ENCODE assay signal across 16 mouse cellular contexts in the genomic region with DNA sequence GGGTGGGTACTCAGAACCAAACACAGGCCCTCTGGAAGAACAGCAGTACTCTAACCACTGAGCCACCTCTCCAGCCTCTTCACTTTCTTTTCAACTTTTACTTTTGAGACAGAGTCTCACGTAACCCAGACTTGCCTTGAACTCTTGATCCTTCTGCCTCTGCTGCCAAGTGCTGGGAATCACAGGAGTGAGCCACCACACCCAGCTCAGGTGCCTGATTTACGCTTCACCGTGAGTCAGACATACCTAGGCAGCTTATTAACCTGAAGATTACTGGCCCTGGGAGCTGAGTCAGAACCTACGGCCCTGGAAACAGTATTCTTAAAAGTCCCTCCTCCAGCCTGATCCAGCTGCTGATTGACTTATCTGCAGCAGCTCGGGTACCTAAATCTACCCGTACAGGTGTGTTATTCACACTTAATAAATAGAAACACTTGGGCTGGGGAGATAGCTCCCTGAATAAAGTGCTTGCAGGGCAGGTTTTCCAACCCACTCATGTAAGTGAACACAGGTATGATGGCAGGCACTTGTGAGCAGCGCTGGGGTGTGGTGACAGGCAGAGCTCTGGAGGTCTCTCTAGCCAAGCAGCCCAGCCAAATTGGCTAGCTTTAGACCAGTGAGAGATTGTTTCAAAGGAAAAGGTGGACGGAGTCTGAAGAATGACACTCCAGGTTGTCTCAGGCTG.
DNase-seq lines count a peak whose midpoint lies in the region; ATAC-seq and TF ChIP-seq lines count a peak whose summit lies in the region.
"Had no signal": no experiment of that assay in that cellular context is flagged by ENCODE, and none has a peak within 500 bp of the region (broad histone marks: within the 10 kb centered on the region; RNA-seq: fewer than 3 reads in every experiment).

No protein-coding gene starts in this region.

- 72% methylated on average over 8 of the region's 8 CpGs for WGBS in kidney, postnatal 0 days
- WGBS in kidney, embryonic 14.5 days = 79% methylated on average over 8 of the region's 8 CpGs
- WGBS in midbrain, postnatal 0 days = 89% methylated on average over 8 of the region's 8 CpGs
- WGBS in midbrain, embryonic 11.5 days = 89% methylated on average over 8 of the region's 8 CpGs
- WGBS in lung, postnatal 0 days = 58% methylated on average over 8 of the region's 8 CpGs

- H3K36me3 ChIP-seq in kidney, postnatal 0 days (ENCODE audit: insufficient read depth, low read length) = no peaks in the 10 kb centered on the region
- H3K36me3 ChIP-seq in kidney, embryonic 14.5 days (ENCODE audit: control insufficient read depth, insufficient read depth, low read length) = no peaks in the 10 kb centered on the region
- no peaks in the 10 kb centered on the region for H3K36me3 ChIP-seq in midbrain, postnatal 0 days (ENCODE audit: insufficient read depth, low read length)
- H3K36me3 ChIP-seq in midbrain, embryonic 11.5 days (ENCODE audit: control insufficient read depth, insufficient read depth, low read length) = no peaks in the 10 kb centered on the region
- no peaks in the 10 kb centered on the region for H3K36me3 ChIP-seq in lung, postnatal 0 days (ENCODE audit: insufficient read depth, low read length)
- H3K36me3 ChIP-seq: G1E; heart, embryonic 15.5 days; hindbrain, embryonic 12.5 days; liver, embryonic 15.5 days; midbrain, embryonic 13.5 days had no signal

- H3K4me3 ChIP-seq in kidney, postnatal 0 days (replicated peaks; ENCODE audit: low read depth, low read length) = no peak overlapping the region
- no peak overlapping the region for H3K4me3 ChIP-seq in kidney, embryonic 14.5 days (ENCODE audit: low read length)
- no peak overlapping the region for H3K4me3 ChIP-seq in midbrain, postnatal 0 days (ENCODE audit: low read depth, low read length)
- H3K4me3 ChIP-seq in midbrain, embryonic 11.5 days (ENCODE audit: low read depth, low read length) = no peak overlapping the region
- H3K4me3 ChIP-seq in lung, postnatal 0 days (ENCODE audit: low read depth, low read length) = no peak overlapping the region
- H3K4me3 ChIP-seq: forebrain, embryonic 10.5 days; heart, embryonic 15.5 days; hindbrain, embryonic 12.5 days; liver, embryonic 15.5 days; midbrain, embryonic 13.5 days had no signal

- H3K27me3 ChIP-seq in kidney, postnatal 0 days (ENCODE audit: insufficient read depth, low read length) = no peaks in the 10 kb centered on the region
- H3K27me3 ChIP-seq in kidney, embryonic 14.5 days (ENCODE audit: control insufficient read depth, insufficient read depth, low read length) = no peaks in the 10 kb centered on the region
- H3K27me3 ChIP-seq in midbrain, postnatal 0 days (ENCODE audit: insufficient read depth, low read length) = no peaks in the 10 kb centered on the region
- H3K27me3 ChIP-seq in midbrain, embryonic 11.5 days (ENCODE audit: control insufficient read depth, insufficient read depth, low read length) = no peaks in the 10 kb centered on the region
- H3K27me3 ChIP-seq in lung, postnatal 0 days (replicated peaks; ENCODE audit: insufficient read depth, low read length) = no peaks in the 10 kb centered on the region
- H3K27me3 ChIP-seq: heart, embryonic 15.5 days; hindbrain, embryonic 12.5 days; liver, embryonic 15.5 days; midbrain, embryonic 13.5 days had no signal

- peak; percentile 67; the same call in 1 of the 2 replicates for ATAC-seq in kidney, postnatal 0 days (replicated peaks; ENCODE audit: low FRiP score, low read depth)
- ATAC-seq in kidney, embryonic 14.5 days (ENCODE audit: low FRiP score, low TSS enrichment) = no peak
- ATAC-seq in midbrain, postnatal 0 days (ENCODE audit: low FRiP score) = no peak
- no peak for ATAC-seq in midbrain, embryonic 11.5 days (ENCODE audit: low FRiP score)
- peak; percentile 80 for ATAC-seq in lung, postnatal 0 days
- ATAC-seq: midbrain, embryonic 13.5 days had no signal

- no peak for DNase-seq in kidney, postnatal 0 days (ENCODE audit: low spot score)
- DNase-seq in midbrain, postnatal 0 days (ENCODE audit: low spot score) = no peak
- no peak for DNase-seq in midbrain, embryonic 11.5 days (ENCODE audit: low spot score, missing footprints)
- DNase-seq in lung, postnatal 0 days (ENCODE audit: low spot score) = peak; percentile 87
- no peak for DNase-seq in spleen, postnatal 4 days (ENCODE audit: low spot score in 2 of 2)
- no peak for DNase-seq in heart, adult 9 months (ENCODE audit: low spot score in 2 of 2)
- DNase-seq: adrenal gland, postnatal 10 days; cerebellum, adult 9-10 months; thymus, postnatal 36 days had no signal

- TF ChIP-seq CTCF in kidney, postnatal 0 days (IDR thresholded peaks at IDR 0.05; ENCODE audit: low read depth) = no peak
- no peak for TF ChIP-seq CTCF in midbrain, postnatal 0 days (IDR thresholded peaks at IDR 0.05)
- TF ChIP-seq CTCF in lung, postnatal 0 days (IDR thresholded peaks at IDR 0.05) = no peak

- no peak overlapping the region for H3K27ac ChIP-seq in kidney, postnatal 0 days
- H3K27ac ChIP-seq in kidney, embryonic 14.5 days (ENCODE audit: low read depth, low read length) = no peak overlapping the region
- H3K27ac ChIP-seq in midbrain, postnatal 0 days (ENCODE audit: low read depth, low read length) = peak overlapping the region; percentile 18; the same call in 1 of the 2 replicates
- no peak overlapping the region for H3K27ac ChIP-seq in midbrain, embryonic 11.5 days (ENCODE audit: low read depth, low read length)
- peak overlapping the region; percentile 82 for H3K27ac ChIP-seq in lung, postnatal 0 days (ENCODE audit: low read length)
- H3K27ac ChIP-seq: forebrain, embryonic 10.5 days; heart, embryonic 15.5 days; hindbrain, embryonic 12.5 days; liver, embryonic 15.5 days had no signal

- H3K4me2 ChIP-seq in kidney, postnatal 0 days (ENCODE audit: low read length) = no peak overlapping the region
- no peak overlapping the region for H3K4me2 ChIP-seq in kidney, embryonic 14.5 days (replicated peaks; ENCODE audit: low read depth, low read length)
- no peak overlapping the region for H3K4me2 ChIP-seq in midbrain, postnatal 0 days (ENCODE audit: low read depth, low read length, poor library complexity, severe bottlenecking)
- H3K4me2 ChIP-seq in midbrain, embryonic 11.5 days = no peak overlapping the region
- H3K4me2 ChIP-seq in lung, postnatal 0 days (replicated peaks; ENCODE audit: low read depth, low read length) = no peak overlapping the region
- H3K4me2 ChIP-seq: heart, embryonic 15.5 days; hindbrain, embryonic 12.5 days; liver, embryonic 15.5 days; midbrain, embryonic 13.5 days had no signal

- no peak overlapping the region for H3K9ac ChIP-seq in kidney, postnatal 0 days (ENCODE audit: low read depth, low read length)
- H3K9ac ChIP-seq in kidney, embryonic 14.5 days (ENCODE audit: low read depth, low read length) = no peak overlapping the region
- H3K9ac ChIP-seq in midbrain, postnatal 0 days (replicated peaks; ENCODE audit: low read length, poor library complexity, severe bottlenecking) = no peak overlapping the region
- H3K9ac ChIP-seq in midbrain, embryonic 11.5 days (ENCODE audit: low read length) = no peak overlapping the region
- no peak overlapping the region for H3K9ac ChIP-seq in lung, postnatal 0 days (replicated peaks; ENCODE audit: low read depth)
- H3K9ac ChIP-seq: heart, embryonic 15.5 days; hindbrain, embryonic 12.5 days; liver, embryonic 15.5 days; midbrain, embryonic 13.5 days had no signal

- H3K4me1 ChIP-seq in kidney, postnatal 0 days (replicated peaks; ENCODE audit: insufficient read depth, low read length) = peaks cover 19% of the 10 kb centered on the region
- H3K4me1 ChIP-seq in kidney, embryonic 14.5 days (ENCODE audit: control insufficient read depth, insufficient read depth, low read length) = 0 out of 2 replicates have a peak, but pooled peaks cover 7% of the 10 kb centered on the region
- H3K4me1 ChIP-seq in midbrain, postnatal 0 days (ENCODE audit: insufficient read depth, low read length) = no peaks in the 10 kb centered on the region; the same call in 1 of the 2 replicates
- no peaks in the 10 kb centered on the region for H3K4me1 ChIP-seq in midbrain, embryonic 11.5 days (ENCODE audit: control insufficient read depth, insufficient read depth, low read length)
- H3K4me1 ChIP-seq in lung, postnatal 0 days (ENCODE audit: insufficient read depth, low read depth, low read length) = peaks cover 17% of the 10 kb centered on the region; the same call in 1 of the 2 replicates

- peak; percentile 88 for TF ChIP-seq EP300 in lung, postnatal 0 days (IDR thresholded peaks at IDR 0.05)

- no peaks in the 10 kb centered on the region for H3K9me3 ChIP-seq in kidney, postnatal 0 days (replicated peaks; ENCODE audit: low read length)
- no peaks in the 10 kb centered on the region for H3K9me3 ChIP-seq in kidney, embryonic 14.5 days (ENCODE audit: control insufficient read depth, low read length)
- no peaks in the 10 kb centered on the region for H3K9me3 ChIP-seq in midbrain, postnatal 0 days (ENCODE audit: low read length)
- H3K9me3 ChIP-seq in midbrain, embryonic 11.5 days (ENCODE audit: control insufficient read depth, low read length) = no peaks in the 10 kb centered on the region
- H3K9me3 ChIP-seq in lung, postnatal 0 days (ENCODE audit: low read length) = no peaks in the 10 kb centered on the region
- H3K9me3 ChIP-seq: forebrain, embryonic 10.5 days; heart, embryonic 15.5 days; hindbrain, embryonic 12.5 days; liver, embryonic 15.5 days; midbrain, embryonic 13.5 days had no signal

Comparison
In these comparisons a context has a peak if more than half of its experiments do, and no peak if none do; other contexts are left out.
1. ATAC-seq: peak in kidney, postnatal 0 days (single experiment) and lung, postnatal 0 days (single experiment); none in kidney, embryonic 14.5 days (single experiment), midbrain, postnatal 0 days (single experiment) and midbrain, embryonic 11.5 days (single experiment).
2. H3K27ac ChIP-seq: peak in midbrain, postnatal 0 days (single experiment) and lung, postnatal 0 days (single experiment); none in kidney, postnatal 0 days (single experiment), kidney, embryonic 14.5 days (single experiment) and midbrain, embryonic 11.5 days (single experiment).